Mouse (Mus musculus) gonadal fat pad, adult 2 months (tissue): Measurements from ENCODE around the gene Adarb2. TPM values are rescaled to one million over a fixed set of nuclear protein-coding genes. Genes with fewer than 3 reads are reported as not detected.
A peak's percentile ranks its signal among the peaks of the same experiment; 100 is the strongest.

ENCODE experiments used
- DNase-seq: peaks from one replicate; pipeline ENCODE4 v3.0.0-alpha.2; 2012; ENCODE audit warnings: low read depth
- polyA plus RNA-seq: library from polyadenylated mRNA; depleted of rRNA; stranded (reverse); fragments of >200 nt; gene quantifications from 2 replicates; pipeline ENCODE4 v1.2.3, GENCODE M21; 2012; rRNA removed

The Adarb2 gene
- polyA plus RNA-seq = 0.01 and 0.03 TPM in 2 replicates

DNA sequence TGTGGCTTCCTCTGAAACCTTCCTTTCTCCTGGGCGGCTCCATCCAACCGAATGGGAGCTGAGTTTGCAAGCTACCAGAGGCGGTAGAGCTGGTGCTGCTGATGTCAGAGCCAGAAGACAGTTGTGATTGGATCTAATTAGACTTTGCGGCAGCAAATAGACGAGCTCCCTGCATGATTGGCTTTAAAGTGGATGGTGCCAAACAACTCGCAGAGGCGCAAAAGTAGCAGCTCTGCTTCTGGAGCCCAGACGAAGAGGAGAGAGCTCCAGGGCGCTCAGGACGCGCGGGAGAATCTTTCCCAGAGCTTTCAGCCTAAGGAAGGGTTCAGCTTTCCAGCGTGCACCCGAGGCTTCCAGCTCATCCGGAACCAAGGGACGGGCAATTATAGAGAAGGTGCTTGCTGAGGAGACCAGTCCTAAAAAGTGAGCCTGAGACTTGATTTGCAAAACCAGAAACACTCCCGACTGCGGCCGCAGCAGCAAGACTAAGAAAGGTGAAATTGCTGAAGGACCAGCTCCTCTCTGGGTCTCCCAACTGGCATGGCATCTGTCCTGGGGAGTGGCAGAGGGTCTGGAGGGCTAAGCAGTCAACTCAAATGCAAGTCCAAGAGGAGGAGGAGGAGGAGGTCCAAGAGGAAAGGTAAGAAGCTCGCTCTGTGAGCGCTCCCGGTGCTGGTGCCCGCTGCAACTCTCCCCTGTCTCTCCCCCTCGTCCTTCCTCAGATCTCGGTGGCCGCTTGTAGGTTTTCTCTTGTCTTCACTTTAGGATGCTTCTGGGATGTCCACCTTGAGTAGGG is at the start of gene Adarb2:
Gene Adarb2, plus strand, starts transcription at position 186 of the 796 bp plus-strand sequence.
- no peak for DNase-seq

GRCm38 (mm10) chr13:8173800-8174199 is 28.9 kb upstream of the Adarb2 start:
- DNase-seq = no peak

GRCm38 (mm10) chr13:8191977-8192376 is 10.7 kb upstream of the Adarb2 start:
- no peak for DNase-seq

DNA sequence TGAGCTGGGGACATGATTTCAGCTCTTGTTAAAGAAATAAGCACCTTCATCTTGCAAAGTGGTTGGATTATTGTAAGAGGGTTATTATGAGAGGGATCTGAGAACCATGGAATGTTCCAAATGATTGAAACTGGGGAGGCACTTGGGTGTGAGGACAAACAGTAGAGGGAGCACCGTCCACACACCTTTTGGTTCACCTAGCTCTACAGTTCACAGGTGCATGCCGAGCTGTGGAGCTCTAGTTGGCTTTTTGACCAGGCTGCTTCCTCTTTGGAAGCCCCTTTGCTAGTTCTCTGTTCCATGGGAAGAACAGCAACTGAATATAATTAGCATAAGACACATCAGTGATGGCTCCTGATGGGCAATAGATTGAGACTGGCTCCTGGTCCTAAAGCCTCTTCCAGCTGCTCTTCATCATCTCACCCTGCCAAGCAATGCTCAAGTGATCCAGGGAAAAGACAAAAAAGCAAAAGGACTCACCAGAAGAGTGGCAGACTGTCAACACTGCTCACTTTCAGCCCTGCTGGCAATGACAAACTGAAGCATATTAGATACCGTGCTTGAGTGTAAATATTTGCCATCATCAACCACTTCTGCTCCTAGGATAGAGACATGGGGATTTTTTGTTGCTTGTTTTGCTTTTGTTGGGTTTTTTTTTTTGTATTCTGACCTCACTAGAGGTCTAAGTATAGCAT is 3.3 kb upstream of the Adarb2 start:
- no peak for DNase-seq

GRCm38 (mm10) chr13:8203477-8203813 is 779 bp downstream of the Adarb2 start:
- DNase-seq = no peak

GRCm38 (mm10) chr13:8207337-8207736 is 4.7 kb downstream of the Adarb2 start:
- DNase-seq = no peak

DNA sequence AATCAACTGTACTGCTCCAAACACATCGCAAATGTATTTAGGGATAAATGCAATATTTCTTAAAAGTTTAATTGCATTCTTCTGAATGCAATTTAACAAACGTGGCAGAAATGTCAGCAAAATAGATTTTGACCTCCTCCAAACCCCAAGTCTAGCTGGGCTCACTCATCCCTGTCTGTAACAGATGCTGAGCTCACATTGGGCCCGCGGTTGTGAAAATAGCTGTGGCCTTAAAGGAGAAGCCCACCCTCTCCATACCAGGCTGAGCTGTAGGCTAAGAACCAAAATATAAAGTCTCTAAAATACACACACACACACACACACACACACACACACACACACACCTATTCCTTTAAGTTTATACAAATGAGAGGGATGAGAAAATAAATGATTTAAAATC is 8.1 kb downstream of the Adarb2 start:
- no peak for DNase-seq

DNA sequence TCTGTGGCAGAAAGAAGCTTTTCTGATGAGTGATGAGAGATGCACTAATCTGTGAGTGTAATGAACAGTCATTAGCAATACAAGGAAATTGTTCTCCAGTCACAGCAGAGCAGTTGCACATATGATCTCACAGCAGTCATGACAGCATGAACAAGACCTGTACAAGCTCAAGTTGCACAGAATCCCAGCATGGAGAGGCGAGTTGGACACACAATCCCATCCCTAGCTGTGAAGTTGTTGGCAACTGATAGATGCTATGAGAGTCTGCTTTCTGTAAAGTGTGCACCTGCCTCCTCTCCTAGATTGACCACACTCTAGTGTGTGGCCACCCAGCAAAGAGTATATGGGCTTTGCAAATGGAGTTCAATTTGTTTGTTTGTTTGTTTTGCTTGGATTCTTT is 36.2 kb downstream of the Adarb2 start:
- DNase-seq = no peak

- no peak for DNase-seq
Measured at GRCm38 (mm10) chr13:8248016-8248667, 45.5 kb downstream of the Adarb2 start.

DNA sequence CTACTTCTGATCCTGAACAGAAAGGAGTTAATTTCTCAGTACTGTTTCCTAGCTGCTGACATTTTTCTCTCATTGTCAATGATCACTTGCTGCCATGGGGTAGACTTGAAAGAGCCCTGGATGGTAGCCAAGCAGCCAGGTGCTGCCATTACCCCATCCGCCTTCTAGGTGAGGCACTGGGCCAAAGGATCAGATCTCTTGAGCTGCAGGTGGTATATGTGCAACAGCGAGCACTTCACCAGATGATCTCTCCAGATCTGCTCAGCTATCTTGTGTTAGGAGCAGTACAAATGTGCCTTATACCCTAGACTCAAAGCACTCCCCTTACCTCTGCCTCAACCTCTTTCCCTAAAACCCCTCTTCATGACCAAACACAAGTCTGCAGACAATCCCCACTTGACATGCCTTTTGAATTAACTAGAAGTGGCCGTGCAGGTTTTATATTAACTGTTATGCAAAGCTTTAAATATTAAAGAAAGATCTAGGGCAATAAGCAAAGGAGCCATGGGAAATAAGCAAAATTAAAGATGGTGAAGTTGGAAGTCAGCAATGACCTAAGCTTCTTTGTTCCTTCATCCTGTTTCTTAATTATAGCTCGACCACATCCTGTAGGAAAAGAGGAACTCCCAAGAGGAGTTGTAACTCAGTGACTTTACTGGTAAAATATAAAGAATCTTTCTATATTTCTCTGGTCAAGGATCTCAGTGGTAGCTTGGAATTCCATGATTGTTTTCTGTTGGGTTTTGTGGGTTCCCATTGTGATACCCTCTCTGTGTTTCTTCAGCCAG is 69.7 kb downstream of the Adarb2 start:
- peak; percentile 2 for DNase-seq

GRCm38 (mm10) chr13:8283116-8283515 is 80.5 kb downstream of the Adarb2 start:
- no peak for DNase-seq

DNA sequence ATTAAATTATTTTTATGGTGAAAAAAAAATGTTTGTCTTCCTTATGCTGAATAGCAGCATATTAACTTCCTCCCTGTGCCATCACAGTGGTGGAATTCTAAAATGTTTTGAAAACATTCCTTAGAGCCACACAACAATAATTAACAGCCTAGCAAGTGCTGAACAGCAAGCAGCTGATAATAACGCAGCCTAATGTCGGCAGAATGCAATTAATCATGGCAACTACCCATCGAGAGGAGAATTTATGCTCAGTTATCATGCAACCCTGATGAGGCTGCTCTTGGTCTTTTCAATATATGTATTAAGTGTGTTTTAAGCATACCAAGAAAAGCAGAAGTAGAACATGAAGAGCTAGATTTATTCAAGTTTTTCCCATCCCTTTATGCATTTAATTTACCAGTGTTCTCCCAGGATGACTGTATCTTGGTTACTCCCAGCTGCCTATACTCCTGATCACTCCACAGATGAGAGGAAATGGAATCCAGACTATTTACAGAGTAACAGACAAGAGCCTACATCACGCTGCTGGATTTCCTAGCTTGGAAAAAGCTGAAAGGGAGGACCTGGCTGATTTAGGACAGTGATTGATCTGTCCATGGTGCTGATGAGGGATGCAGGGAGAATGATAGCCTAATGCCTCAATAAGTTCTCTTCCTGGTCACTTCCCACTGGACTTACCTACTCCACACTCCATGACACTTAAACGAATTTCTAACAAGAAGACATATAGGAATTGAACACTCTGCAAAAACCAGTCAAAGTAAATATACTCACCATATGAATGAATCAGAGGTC is 113.9 kb downstream of the Adarb2 start:
- no peak for DNase-seq

GRCm38 (mm10) chr13:8333589-8334455 is 131.2 kb downstream of the Adarb2 start:
- DNase-seq = no peak

DNA sequence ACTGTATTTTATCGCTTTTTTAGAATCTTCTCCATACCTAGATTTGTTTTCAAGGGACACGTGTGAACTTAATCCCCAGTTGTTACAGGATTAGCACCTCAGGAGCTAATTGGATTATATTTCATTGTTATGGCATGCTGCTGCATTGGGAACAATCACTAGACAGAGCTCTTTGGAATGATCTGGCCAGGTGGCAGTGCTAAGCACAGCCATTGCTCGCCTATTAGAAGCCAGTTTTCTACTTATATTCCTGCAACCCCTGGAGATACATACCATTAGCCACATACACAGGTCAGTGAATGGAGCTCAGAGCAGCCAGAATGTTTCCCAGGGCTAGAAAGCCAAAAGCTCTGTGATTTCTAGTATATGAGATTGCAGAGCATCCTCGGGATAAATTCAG is 131.9 kb downstream of the Adarb2 start:
- no peak for DNase-seq

GRCm38 (mm10) chr13:8341086-8341807 is 138.6 kb downstream of the Adarb2 start:
- DNase-seq = no peak

GRCm38 (mm10) chr13:8347147-8347546 is 144.5 kb downstream of the Adarb2 start:
- no peak for DNase-seq

DNA sequence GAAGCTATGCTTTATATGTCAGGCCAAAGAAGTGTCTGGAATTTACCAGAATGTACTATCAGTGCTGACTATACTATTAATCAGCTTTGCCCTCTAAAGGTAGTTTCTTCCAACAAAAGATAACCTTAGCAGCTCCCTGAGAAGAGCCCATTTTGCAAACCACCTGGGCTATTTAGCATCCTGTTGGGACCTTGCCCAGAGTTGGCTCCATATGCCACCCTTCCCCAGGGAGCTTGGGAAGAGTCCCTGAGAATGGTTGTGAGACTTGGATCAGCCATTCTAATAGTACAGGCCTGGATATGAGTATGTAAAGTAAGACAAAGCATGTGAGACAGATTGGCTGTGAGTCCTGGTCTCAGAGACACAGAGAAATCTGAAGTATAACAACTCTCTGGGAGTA is 149.7 kb downstream of the Adarb2 start:
- DNase-seq = no peak

- no peak for DNase-seq
Measured at GRCm38 (mm10) chr13:8352952-8353351, 150.3 kb downstream of the Adarb2 start.

GRCm38 (mm10) chr13:8365523-8365922 is 162.9 kb downstream of the Adarb2 start:
- no peak for DNase-seq

GRCm38 (mm10) chr13:8366087-8366486 is 163.4 kb downstream of the Adarb2 start:
- no peak for DNase-seq
